Comparison of ENCODE assay signal across 8 mouse cellular contexts in the genomic region with DNA sequence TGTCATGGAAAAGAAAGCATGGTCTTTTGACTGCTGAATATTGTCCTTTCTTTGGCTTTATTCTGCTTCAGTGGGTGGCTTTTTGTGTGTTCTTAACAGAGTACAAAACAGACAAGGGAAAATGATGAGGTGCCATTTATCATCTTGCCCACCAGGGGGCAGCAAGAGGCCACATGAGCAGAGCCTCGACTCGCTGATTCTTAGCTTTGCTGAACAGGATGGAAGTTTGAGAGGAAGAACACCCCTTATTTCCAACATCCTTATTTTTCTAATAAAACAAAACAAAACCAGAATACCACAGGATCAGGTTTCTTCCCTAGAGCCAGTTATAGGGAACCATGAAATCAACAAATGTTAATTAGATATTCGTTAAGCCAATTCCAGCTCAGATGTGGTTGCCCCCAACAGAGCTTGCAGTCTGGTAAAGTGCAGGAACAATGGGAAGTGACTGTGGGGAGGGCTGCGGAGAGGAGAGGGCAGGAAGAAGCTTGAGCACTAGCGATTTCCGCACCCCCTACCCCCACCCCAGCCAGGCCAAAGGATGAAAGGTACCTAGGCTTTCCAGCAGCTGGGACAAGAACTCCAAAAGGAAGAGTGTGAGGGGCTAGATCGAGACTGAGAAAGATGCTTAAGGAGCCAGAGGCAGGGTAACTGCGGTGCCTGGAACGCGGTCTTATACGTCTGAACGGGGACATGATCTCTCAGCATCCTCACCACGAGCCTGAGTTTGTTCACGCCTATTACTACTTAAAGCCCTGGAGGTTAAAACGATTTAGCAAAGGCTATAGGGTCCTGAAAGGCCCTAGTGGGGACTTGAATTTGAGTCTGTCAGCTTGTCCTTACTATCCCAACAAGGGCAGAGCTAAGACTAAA. TPM values are rescaled to one million over a fixed set of nuclear protein-coding genes. Genes with fewer than 3 reads are reported as not detected.
DNase-seq lines count a peak whose midpoint lies in the region; ATAC-seq and TF ChIP-seq lines count a peak whose summit lies in the region.

No protein-coding gene starts in this region.

- no peak for TF ChIP-seq POLR2A in bone marrow macrophage, adult 2 months (IDR thresholded peaks at IDR 0.05; ENCODE audit: borderline replicate concordance, low read depth, low read length)
- no peak for TF ChIP-seq POLR2A in embryonic fibroblast, embryonic 13.5 days (IDR thresholded peaks at IDR 0.05; ENCODE audit: low read depth, low read length)

- WGBS in lung, postnatal 0 days = 6% methylated on average over 15 of the region's 15 CpGs

- no peak overlapping the region for H3K4me2 ChIP-seq in lung, postnatal 0 days (replicated peaks; ENCODE audit: low read depth, low read length)

- no peaks in the 10 kb centered on the region for H3K27me3 ChIP-seq in lung, postnatal 0 days (replicated peaks; ENCODE audit: insufficient read depth, low read length)

- no peaks in the 10 kb centered on the region for H3K9me3 ChIP-seq in lung, postnatal 0 days (ENCODE audit: low read length)

- ATAC-seq in lung, postnatal 0 days = peak; percentile 44; the same call in 1 of the 2 replicates
- ATAC-seq in erythroid progenitor cell, adult 5-6 weeks (replicated peaks; ENCODE audit: low FRiP score, poor library complexity, severe bottlenecking) = no peak; the same call in 1 of the 2 replicates

- H3K4me3 ChIP-seq in bone marrow macrophage, adult 2 months (ENCODE audit: insufficient read depth, low read length) = no peak overlapping the region
- no peak overlapping the region for H3K4me3 ChIP-seq in embryonic fibroblast, embryonic 13.5 days (ENCODE audit: insufficient read depth, low read length)
- H3K4me3 ChIP-seq in lung, postnatal 0 days (ENCODE audit: low read depth, low read length) = no peak overlapping the region

- no peaks in the 10 kb centered on the region for H3K4me1 ChIP-seq in bone marrow macrophage, adult 2 months (ENCODE audit: control insufficient read depth, insufficient read depth, low read length)
- no peaks in the 10 kb centered on the region for H3K4me1 ChIP-seq in embryonic fibroblast, embryonic 13.5 days (ENCODE audit: control insufficient read depth, insufficient read depth, low read length)
- H3K4me1 ChIP-seq in lung, postnatal 0 days (ENCODE audit: insufficient read depth, low read depth, low read length) = 0 out of 2 replicates have a peak, but pooled peaks cover 3% of the 10 kb centered on the region

- peak; percentile 61 for TF ChIP-seq CTCF in bone marrow macrophage, adult 2 months (IDR thresholded peaks at IDR 0.05; ENCODE audit: low read depth, low read length)
- TF ChIP-seq CTCF in embryonic fibroblast, embryonic 13.5 days (IDR thresholded peaks at IDR 0.05; ENCODE audit: borderline replicate concordance, insufficient read depth, low read length) = peak; percentile 78
- TF ChIP-seq CTCF in lung, postnatal 0 days (IDR thresholded peaks at IDR 0.05) = peak; percentile 89

- H3K27ac ChIP-seq in bone marrow macrophage, adult 2 months (ENCODE audit: insufficient read depth, low read depth, low read length) = no peak overlapping the region
- H3K27ac ChIP-seq in embryonic fibroblast, embryonic 13.5 days (ENCODE audit: insufficient read depth, low read length) = no peak overlapping the region
- no peak overlapping the region for H3K27ac ChIP-seq in lung, postnatal 0 days (ENCODE audit: low read length)

- no peaks in the 10 kb centered on the region for H3K36me3 ChIP-seq in lung, postnatal 0 days (ENCODE audit: insufficient read depth, low read length)

- H3K9ac ChIP-seq in lung, postnatal 0 days (replicated peaks; ENCODE audit: low read depth) = no peak overlapping the region

- TF ChIP-seq EP300 in lung, postnatal 0 days (IDR thresholded peaks at IDR 0.05) = no peak

- DNase-seq in ES-CJ7 (ENCODE audit: low read depth, low spot score) = peak; percentile 73
- peak; percentile 68 for DNase-seq in heart, postnatal 4 days
- peak; percentile 29 to 83 for DNase-seq in layer of hippocampus, adult 18-20 months (ENCODE audit: low spot score in 2 of 2)
- DNase-seq in lung, postnatal 0 days (ENCODE audit: low spot score) = peak; percentile 79
- DNase-seq in retina, postnatal 7 days (ENCODE audit: low read depth, low spot score) = peak; percentile 35

RNA-seq across cellular contexts. Expression of gene Syt13, which starts 31.6 kb away (rescaled TPM):
- 0.21 TPM in 1 of 2 replicates, not detected in the other for polyA plus RNA-seq in bone marrow macrophage, adult 2 months (2012; ENCODE audit: insufficient read depth, insufficient read length, missing spikeins)
- polyA plus RNA-seq in embryonic fibroblast, embryonic 13.5 days (2011; ENCODE audit: insufficient read length, low read depth, missing spikeins) = 9.2 and 13.4 TPM in 2 replicates
- under 1 TPM; 0.17 to 0.41 TPM for total RNA-seq in heart, postnatal 4 days (2021)
- 100 to 1,000 TPM; 141 to 158 TPM for total RNA-seq in layer of hippocampus, adult 18-20 months (2021)
- 0.24 and 0.32 TPM in 2 replicates for polyA plus RNA-seq in lung, postnatal 0 days (2015; fragmentation: Nextera tagmentation; extraction: Ambion mirVana)
- total RNA-seq in erythroid progenitor cell, adult 5-6 weeks (2015; ENCODE audit: low replicate concordance) = not detected in 2 replicates
- total RNA-seq in erythroid progenitor cell, adult 5-6 weeks (2017; ENCODE audit: low replicate concordance) = not detected in 2 replicates

Comparison
In these comparisons a context has a peak if more than half of its experiments do, and no peak if none do; other contexts are left out.
1. RNA of gene Syt13, which starts 31.6 kb away (total RNA-seq): 141 to 158 TPM in layer of hippocampus, adult 18-20 months; 0.17 to 0.41 TPM in heart, postnatal 4 days and not detected in erythroid progenitor cell, adult 5-6 weeks; every median in the first group is over 100 times any median in the second.
2. Peak in every context shown above with its lines, with median percentiles within 50 percentile points of each other: DNase-seq and CTCF ChIP-seq.